Mouse (Mus musculus) CH12F3 (cell line): ENCODE data around the gene Aifm3.
"Not testable (repeated sequence)": the region's sequence is repeated elsewhere in the genome, so short reads cannot be mapped to it uniquely, and the experiment has no call there.

Source experiments
- in situ Hi-C: fragments of 300-500 bp; cut with MboI; formaldehyde crosslinking; loops from 2 replicates; pipeline ENCODE4 v1.14.3; 2020; ENCODE audit warnings: low sequenced_read_pairs

The Aifm3 gene

DNA sequence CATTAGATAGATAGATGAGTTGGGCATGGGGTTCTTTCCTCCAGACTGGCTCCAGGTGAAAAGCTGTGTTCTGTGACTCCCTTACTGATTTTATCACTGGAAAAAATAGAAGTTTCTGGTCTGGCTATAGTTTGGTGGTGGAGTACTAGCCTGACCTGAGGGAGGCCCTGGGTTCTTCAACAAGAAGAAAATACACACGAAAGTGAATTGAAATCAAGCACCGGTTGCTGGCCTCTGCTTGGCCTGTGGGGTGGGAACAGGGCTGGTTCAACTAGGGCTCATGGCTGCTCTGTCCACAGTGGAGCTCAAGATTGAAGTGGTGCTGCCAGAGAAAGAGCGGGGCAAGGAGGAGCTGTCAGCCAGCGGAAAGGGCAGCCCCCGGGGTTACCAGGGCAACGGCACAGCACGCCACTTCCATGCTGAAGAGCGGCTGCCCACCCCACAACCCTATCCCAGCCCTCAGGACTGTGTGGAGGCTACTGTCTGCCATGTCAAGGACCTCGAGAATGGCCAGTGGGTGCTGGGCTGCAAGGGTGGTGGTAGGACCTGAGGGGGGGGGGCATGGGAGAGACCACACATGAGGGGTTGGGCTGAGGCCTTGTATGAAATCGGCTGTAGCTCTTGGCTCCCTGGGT, 10.0 kb downstream of the Aifm3 start:
- in situ Hi-C loops, result no loop called here

DNA sequence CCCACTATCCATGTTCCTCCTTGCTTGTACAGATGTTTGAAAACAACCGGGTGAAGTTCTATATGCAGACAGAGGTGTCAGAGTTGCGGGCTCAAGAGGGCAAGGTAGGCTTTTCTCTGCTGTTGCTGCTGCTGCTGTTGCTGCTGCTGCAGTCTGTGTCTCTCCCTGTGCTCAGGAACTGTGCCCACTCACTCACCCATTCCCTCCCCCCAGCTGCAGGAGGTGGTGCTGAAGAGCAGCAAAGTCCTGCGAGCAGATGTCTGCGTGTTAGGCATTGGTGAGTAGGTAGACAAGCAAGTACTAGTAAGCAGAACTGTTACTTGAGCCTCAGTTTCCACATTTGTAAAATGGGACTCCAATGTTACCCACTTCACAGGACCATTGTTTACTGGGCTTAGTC, 13.3 kb downstream of the Aifm3 start:
- in situ Hi-C loops, result no loop called here

DNA sequence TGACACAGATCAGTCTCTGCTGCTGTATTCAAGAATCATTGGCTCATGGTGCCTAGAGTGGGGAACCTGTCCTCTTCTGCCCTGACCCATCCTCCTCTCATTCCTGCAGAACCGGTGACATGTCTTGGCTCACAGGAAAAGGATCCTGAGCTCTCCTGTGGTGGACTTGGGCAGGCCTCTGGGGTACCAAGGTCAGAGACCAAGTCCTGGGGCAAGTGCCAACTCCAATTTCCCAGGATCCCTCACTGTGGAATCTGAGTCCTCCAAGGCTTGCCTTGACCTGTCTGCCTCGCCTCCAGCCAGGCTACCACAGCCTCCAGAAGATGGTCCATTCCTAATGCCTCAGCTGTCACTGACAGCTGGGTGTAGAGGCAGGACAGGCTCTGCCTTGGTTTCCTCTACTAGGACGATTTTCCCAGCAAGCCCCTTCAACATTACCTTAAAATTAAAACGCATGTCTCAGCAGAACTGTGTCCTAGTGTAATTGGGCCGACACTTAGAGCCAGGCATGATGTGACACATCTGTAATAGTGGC, 17.7 kb downstream of the Aifm3 start:
- in situ Hi-C loops, result no loop called here

DNA sequence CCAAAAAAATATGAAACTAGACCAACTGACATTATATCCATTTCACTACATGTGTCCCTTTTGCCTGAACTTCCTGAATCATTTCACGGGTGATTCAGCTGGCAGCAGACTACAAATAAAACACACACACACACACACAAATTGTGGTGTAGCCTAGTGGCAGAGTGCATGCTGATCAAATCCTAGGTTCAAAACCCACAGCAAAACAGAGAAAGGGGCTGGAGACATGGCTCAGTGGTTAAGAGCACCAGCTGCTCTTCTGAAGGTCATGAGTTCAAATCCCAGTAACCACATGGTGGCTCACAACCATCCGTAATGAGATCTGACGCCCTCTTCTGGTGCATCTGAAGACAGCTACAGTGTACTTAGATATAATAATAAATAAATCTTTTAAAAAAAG, 18.6 kb downstream of the Aifm3 start:
- in situ Hi-C loops, result not testable (repeated sequence)

DNA sequence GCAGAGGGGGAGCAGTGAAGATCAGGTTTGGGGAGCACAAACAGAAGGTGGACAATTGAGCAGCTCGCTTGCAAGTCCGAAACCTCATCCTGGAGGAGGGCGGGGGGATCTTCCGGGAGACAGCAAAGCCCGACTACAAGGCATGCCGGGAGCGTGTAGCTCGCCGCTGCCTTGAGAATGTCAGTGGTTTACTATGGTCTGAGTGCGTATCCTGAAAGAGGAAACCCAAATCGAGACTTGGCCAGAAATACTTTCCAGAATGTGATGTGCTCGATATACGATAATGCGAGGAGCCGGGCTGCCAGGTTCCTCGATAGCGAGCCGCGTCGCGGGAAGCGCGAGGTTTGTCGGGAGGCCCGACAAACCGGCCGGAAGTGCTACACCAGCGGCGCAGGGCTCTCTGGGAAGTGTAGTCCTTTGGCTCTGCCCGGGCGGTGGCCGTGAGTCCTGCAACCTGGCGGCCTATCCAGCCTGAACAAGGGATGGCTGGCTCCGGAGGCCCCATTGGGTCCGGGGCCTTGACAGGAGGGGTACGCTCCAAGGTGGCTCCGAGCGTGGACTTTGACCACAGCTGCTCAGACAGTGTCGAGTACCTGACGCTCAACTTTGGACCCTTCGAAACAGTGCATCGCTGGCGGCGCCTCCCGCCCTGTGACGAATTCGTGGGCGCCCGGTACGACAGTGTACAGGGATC, 19.3 kb downstream of the Aifm3 start, which contains the start of gene Lztr1:
Gene Lztr1 (plus strand): TSS at position 143 of the 694 bp plus-strand sequence.
- in situ Hi-C loops, result no loop called here

DNA sequence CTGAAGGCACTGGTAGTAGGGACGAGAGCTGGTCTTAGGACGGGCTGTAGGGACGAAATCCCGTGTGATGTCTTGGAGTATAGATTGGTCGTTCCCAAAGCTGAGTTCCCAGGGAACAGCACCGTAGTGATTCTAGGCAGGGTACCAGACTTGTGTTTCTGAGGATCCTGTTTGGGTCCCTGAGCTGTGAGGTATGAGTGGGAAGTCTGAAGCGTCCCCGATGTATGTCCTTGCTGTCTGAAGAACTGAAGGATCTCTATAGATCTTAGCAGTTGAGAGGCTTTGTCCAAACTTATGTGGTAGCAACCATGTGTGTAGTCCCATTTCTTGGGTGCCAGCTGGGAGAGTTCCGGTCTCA, 19.8 kb downstream of the Aifm3 start:
- in situ Hi-C loops, result no loop called here

DNA sequence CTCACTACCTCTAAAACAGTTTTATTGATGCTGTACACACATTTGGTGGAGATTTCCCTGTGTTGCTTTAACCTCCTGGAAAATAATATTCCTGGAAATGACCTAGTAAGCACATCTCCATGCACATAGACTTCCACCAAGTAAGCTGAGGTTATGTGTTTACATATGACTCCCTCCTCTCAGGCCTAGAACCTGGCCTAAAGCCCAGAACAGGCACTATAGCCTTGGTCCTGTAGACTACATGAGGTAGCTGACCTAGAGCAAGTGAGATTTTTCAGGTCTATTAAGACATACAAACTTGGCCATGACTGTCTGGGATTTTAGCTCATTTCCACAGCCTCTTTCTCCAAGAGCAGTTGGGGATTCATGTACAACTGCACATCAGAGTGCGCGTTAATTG, 20.7 kb downstream of the Aifm3 start:
- in situ Hi-C loops, result no loop called here

DNA sequence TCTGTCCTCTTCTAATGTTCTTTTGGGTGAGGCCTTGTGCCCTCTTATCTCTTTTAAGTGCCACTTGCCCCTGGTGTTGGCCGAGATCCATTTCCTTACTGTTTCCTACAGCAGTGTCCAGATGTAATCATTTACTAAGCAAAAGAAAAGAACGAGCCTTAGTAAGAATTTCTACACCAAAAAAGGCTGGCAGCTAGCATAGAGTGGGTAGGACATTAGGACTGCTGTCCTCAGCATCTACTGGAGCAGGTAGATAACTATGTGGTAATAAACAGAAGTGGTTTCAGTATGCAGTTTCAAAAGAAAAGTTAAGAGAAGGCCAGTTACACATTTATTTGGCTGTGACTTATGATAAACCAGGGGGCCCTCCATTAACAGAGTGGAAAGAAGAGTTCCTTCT, 21.3 kb downstream of the Aifm3 start:
- in situ Hi-C loops, result no loop called here

DNA sequence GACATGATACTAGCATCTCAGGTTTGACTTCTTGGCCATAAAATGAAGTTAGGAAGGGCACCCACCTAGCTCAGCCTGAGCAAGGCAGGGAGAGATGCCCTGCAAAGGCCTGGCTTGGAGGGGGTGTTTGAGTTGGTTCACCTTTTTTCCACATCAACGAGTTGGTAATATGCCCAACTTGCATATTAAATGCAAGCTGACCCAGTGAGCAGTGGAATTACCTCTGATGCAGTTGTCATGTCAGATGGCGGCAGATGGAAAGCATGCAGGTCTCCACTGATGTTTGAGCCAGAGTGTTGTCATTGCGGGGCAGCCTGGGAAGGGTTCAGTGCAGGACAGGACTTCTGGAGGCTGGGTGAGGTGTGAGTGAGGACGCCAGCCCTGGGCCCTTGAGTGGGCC, 22.0 kb downstream of the Aifm3 start:
- in situ Hi-C loops, result no loop called here

DNA sequence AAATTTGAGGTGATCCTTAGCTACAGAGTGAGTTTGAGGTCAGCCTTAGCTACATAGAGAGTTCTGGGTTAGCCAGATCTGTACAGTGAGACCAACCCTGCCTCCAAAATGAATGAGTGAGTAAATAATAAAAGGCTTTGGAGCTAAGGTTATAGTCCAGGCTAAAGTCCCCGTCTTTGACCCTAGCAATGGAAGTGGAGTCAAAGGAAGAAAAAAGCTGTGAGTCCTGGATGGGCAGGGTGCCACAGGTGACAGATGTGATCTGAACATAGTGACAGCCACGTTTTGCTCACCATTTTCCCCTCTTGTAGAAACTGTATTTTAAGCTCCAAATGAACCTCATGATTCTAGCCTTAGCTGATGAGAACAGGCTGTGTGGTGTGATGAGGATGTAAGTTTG, 29.5 kb downstream of the Aifm3 start:
- in situ Hi-C loops, result no loop called here

DNA sequence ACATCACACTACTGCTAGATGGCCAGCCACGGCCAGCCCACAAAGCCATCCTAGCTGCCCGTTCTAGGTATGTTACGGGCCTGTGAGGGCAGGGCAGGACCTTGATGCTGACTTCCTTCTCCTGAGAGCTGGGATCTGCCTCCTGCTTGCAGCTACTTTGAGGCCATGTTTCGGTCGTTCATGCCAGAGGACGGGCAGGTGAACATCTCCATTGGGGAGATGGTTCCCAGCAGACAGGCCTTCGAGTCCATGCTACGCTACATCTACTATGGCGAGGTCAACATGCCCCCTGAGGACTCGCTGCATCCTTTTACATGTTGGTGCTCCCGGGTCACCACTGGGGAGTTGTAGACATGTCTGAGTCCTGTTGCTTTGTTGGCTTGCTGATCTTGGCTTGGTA, 34.7 kb downstream of the Aifm3 start:
- in situ Hi-C loops, result no loop called here

DNA sequence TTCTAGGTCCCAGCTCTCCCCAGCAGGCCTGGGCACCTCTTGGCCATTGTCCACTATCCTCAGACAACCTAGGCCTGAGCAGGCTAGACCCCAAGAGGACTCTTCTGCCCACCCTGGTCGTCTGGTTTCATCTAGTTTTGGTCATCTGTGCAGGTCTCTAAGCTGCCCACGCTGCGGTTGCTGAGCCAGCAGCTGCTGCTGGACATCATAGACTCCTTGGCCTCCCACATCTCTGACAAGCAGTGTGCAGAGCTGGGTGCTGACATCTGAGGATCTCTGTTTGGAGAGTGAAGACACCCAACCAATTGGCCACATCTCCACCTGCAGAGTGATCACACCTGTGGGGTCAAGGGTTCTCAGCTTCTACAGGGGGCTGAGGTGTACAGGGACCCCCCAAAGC, 36.1 kb downstream of the Aifm3 start:
- in situ Hi-C loops, result no loop called here

DNA sequence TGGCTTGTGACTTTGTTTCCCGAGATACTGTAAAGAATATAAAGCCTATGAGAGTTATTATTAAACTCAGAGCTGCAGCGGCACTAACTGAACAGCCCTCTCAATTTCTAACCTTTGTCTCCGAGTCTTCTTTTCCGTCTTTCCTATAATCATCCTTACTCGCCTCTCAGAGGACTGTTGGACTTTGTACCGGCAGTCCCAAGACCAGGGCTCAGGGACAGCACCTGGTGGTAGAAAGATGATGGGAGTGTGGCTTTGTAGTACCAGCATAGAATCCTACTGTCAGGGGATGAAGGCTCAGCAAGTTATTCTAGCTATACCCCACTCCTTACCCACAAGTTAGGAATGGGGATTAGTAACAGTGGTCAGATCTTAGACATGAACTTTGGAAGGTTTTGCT, 36.8 kb downstream of the Aifm3 start:
- in situ Hi-C loops, result no loop called here

DNA sequence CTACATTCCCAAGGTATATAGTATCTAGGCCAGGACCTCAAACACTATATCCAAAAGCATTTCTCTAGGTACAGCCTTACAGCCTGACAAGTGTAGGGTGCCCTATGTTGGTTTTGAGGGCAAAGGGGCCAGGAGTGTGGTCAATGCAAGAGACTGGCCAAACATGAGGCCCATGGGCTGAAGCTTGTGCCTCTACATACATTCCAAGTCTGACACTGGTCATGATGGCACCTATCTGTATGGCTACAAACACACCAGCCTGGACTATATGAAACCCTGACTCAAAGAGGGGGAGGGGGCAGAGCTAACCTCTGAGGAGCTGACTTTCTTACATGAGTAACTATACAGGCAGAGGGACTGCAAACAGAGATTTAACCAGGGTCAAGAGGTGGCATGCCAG, 38.2 kb downstream of the Aifm3 start:
- in situ Hi-C loops, result no loop called here

DNA sequence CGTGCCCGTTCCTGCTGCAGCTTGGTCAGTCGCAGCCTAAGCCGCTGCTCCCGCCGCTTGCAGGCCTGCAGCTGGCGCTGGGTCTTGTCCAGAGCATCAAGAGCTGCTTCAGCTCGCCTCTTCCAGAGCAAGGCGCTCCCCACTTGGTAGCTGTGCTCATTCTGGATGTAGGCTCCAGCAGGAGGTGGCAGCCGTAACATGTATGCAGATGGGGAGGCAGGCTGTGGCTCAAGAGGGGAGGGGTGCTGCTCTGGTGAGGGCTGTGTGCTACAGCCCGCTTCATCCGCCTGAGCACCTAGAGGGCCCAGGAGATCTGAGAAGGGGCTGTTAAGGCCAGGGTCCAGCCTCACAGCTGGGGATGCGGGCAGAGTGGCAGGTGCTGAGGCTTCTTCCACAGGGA, 38.9 kb downstream of the Aifm3 start:
- in situ Hi-C loops, result no loop called here

DNA sequence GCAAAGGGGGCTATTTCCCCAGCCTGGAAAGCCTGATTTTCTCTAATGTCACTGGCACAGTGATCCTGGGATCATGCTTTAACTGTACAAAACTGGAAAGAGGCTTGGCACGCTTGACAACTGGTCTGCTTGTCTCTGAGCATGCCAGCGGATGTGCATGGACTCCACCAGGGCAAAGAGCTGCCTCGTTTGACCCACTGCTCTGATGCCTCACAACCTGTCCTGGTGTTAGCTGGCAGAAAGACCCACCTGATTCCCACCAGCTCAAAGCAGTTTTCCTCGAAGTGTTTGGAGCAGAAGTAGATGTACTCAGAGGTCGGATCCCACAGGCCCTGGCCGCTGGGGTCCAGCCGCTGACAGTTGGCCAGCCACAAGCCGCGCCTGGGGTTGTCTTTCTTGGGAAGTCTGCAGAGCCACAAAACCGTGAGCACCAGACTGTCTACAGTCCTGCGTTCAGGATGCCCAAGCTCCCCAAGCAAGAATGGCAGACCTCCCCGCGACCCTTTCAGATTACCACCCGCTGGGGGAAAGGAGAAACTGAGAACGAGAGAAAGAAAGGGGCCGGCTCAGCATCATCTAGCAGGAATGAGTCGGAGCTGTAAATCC, 40.7 kb downstream of the Aifm3 start:
- in situ Hi-C loops, result no loop called here

DNA sequence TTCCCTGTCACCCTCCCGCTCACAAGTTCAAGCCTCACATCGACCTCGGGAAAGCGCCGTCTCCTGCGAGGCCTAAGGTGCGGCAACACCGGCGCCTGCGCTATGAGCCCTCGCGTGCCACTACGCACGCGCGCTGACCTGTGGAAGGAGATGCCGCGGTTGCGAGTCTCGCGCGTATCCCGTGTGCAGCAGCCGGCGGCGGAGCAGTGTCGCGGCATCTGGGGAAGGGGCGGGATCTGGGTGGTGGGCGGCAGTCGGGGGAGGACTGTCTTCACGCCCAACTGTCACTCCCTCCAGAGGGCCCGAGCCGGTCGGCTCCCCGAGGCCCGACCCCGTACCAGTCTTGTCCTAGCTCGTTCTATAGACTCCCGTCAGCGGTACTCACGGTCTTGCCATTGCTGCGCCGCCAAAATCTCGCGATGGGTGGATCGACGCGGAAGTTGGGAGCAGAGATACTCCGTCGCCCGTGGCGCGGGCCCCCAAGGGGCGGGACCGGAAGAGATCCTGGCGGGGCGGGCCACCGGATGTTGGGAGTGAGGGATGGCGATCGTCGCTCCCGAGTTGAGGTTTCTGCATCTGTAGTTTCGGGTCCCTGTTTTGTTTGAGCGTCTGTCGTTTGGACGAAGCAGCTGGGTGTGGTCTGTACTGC, 41.4 kb downstream of the Aifm3 start, which contains the start of gene Thap7:
Gene Thap7 (minus strand): TSS at position 497 of the 649 bp plus-strand sequence.
- in situ Hi-C loops, result no loop called here

DNA sequence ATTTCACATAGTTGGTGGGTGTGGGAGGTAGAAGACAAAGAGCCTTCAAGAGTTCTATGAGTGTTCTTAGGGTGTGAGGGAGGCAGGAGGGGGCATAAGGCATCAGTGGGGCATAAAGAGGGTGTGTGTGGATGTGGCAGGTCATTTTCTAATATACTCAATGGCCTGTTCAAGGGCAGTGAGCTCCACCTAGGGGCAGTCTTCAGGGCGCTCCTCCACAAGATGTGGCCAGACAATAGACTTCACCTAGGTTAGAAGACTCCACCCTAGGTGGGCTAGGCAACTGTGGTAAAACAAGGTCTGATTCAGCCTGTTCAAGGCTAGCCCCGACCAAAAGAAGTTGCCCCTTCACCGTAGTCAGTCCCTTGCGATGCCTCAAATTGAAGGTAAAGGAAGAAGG, 42.9 kb downstream of the Aifm3 start:
- in situ Hi-C loops, result no loop called here

DNA sequence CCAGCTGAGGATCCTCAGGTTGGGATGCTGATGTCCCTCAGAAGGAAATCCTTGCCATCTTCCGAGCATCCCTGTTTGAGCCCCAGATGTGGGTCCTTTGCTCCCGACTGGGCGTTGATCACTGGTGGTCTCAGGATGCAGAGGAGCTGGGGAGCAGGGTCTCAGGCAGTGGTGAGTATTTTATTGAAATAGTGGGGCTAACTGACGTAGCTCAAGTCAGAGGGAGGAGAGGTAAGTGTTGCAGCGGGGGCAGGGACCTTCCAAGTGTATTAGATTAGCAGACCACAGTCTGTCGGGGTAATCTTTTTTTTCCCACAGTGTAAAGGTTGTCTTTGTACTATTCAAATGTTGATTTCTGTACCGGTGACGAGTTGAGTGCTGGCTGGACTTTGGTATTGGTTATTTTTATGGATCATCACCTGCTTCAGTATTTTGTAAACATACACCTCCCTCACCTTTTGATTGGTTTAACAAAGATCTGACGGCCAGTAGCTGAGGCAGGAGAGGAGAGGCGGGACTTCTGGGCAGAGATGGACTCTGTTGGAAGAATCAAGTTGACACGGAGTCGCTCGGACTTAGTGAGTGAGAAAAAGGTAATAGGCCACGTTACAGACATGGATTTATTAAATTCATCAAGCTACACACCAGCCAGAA, 43.4 kb downstream of the Aifm3 start:
- in situ Hi-C loops, result no loop called here

DNA sequence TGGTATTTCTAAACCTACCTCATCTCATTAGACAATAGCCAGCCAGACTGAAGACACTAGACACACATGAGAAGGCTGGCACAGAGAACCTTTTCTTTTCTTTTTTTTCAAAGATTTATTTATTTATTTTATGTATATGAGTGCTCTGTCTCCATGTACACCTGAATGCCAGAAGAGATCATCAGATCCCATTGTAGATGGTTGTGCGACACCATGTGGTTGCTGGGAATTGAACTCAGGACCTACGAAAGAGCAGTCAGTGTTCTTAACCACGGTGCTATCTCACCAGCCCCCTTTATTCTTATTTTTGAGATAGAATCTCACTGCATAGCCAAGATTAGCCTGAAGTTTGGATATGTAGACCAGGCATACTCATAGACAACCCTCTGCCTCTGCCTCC, 47.2 kb downstream of the Aifm3 start:
- in situ Hi-C loops, result no loop called here

DNA sequence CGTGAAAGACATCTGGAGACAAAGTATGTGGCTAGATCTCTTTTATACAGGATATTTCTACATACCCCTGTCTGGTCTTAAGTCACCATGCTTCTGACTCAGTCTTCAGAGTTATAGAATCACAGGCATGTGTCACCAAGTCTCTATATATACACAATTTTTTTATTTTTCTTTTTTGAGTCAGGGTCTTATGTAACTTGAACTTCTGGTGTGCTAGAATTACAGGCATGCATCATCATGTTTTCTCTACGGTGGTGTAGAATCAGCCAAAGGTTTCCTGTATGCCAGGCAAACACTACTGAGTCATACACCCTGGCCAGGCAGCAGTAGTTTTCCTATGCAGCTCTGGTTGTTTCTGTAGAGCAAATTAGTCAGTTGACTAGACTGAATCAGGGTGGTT, 53.2 kb downstream of the Aifm3 start:
- in situ Hi-C loops, result no loop called here
